Mouse (Mus musculus) limb, embryonic 14.5 days (tissue): ENCODE measurements around the gene Lrrc56. TPM values are rescaled to one million over a fixed set of nuclear protein-coding genes. Genes with fewer than 3 reads are reported as not detected.

Experiments
- ATAC-seq: fragments of 200-750 bp; cut with Nextera tagmentation; 2 replicates; pipeline ENCODE4 v1.8.0; 2017; ENCODE audit warnings: low read depth, moderate number of reproducible peaks, moderate TSS enrichment; ENCODE audit not compliant: low FRiP score
- DNase-seq: peaks from one replicate; pipeline ENCODE4 v3.0.0-alpha.2; 2015; ENCODE audit warnings: low spot score
- H3K27ac ChIP-seq: fragments of 300-500 bp; sonication (generic); replicated peaks from 2 replicates; pipeline ENCODE4 v1.5.1; 2014; ENCODE audit warnings: low read depth, mild to moderate bottlenecking, low read length, moderate library complexity, mixed read lengths
- H3K27me3 ChIP-seq: fragments of 300-500 bp; sonication (generic); 2 replicates; pipeline ENCODE4 v1.6.1; 2014; ENCODE audit warnings: low read length, mixed read lengths; ENCODE audit not compliant: control insufficient read depth, insufficient read depth
- H3K36me3 ChIP-seq: fragments of 300-500 bp; sonication (generic); 2 replicates; pipeline ENCODE4 v1.6.1; 2014; ENCODE audit warnings: mild to moderate bottlenecking, low read length, moderate library complexity, mixed read lengths; ENCODE audit not compliant: control insufficient read depth, insufficient read depth
- H3K4me1 ChIP-seq: fragments of 300-500 bp; sonication (generic); 2 replicates; pipeline ENCODE4 v1.6.1; 2014; ENCODE audit warnings: antibody characterized with exemption, low read length, mixed read lengths; ENCODE audit not compliant: control insufficient read depth, insufficient read depth
- H3K4me2 ChIP-seq: fragments of 300-500 bp; sonication (generic); replicated peaks from 2 replicates; pipeline ENCODE4 v1.6.1; 2014; ENCODE audit warnings: low read depth, mild to moderate bottlenecking, low read length, moderate library complexity; ENCODE audit not compliant: severe bottlenecking
- H3K4me3 ChIP-seq: fragments of 300-500 bp; sonication (generic); replicated peaks from 2 replicates; pipeline ENCODE4 v1.5.1; 2014; ENCODE audit warnings: low read length
- H3K9ac ChIP-seq: fragments of 300-500 bp; sonication (generic); 2 replicates; pipeline ENCODE4 v1.6.1; 2014; ENCODE audit warnings: mild to moderate bottlenecking, low read depth, low read length, moderate library complexity; ENCODE audit not compliant: severe bottlenecking
- H3K9me3 ChIP-seq: fragments of 300-500 bp; sonication (generic); 2 replicates; pipeline ENCODE4 v1.6.1; 2016; ENCODE audit warnings: low read length; ENCODE audit not compliant: control insufficient read depth
- POLR2A ChIP-seq: fragments of 200-500 bp; IDR thresholded peaks from 2 replicates; pipeline ENCODE4 v1.8.0; 2012; ENCODE audit warnings: inconsistent platforms, mild to moderate bottlenecking, moderate library complexity, borderline replicate concordance; ENCODE audit not compliant: insufficient read depth, insufficient read length; ENCODE audit errors: extremely low read depth
- WGBS: fragments of 180-500 bp; shearing (Covaris S2); extraction: QIAGEN DNeasy Blood & Tissue Kit; methylation state at CpG from one replicate; pipeline ENCODE4 v1.1.7; 2014; 5-methylcytosine and 5-hydroxymethylcytosine counted together
- polyA plus RNA-seq, 2 experiments: library from polyadenylated mRNA; depleted of rRNA in 1 of 2; stranded (reverse) in 1 of 2; unstranded in 1 of 2; fragments of >200 nt; fragmentation: Nextera tagmentation in 1 of 2; extraction: Ambion mirVana in 1 of 2; gene quantifications; 2 replicates each; pipeline versions ENCODE4 v1.2.1 to v1.2.3; 2012 to 2014

Lrrc56 gene
- polyA plus RNA-seq, 2 experiments = 5.8 to 14.8 TPM

- no peak overlapping the region for H3K4me3 ChIP-seq
- H3K27me3 ChIP-seq = no peaks in the 10 kb centered on the region
- no peak overlapping the region for H3K9ac ChIP-seq
- no peaks in the 10 kb centered on the region for H3K9me3 ChIP-seq
- 79% methylated on average over 4 of the region's 4 CpGs for WGBS
- no peak overlapping the region for H3K27ac ChIP-seq
- ATAC-seq (no peak), DNase-seq (no peak)
- peaks cover 51% of the 10 kb centered on the region for H3K36me3 ChIP-seq
- H3K4me1 ChIP-seq = no peaks in the 10 kb centered on the region
- TF ChIP-seq POLR2A = no peak
- H3K4me2 ChIP-seq = no peak overlapping the region
These were observed 45.3 kb upstream of the Lrrc56 start for GRCm38 (mm10) chr7:141148639-141149038.

GRCm38 (mm10) chr7:141155362-141155761, 38.6 kb upstream of the Lrrc56 start:
- ATAC-seq (no peak), DNase-seq (no peak)
- Histone ChIP-seq H3K9me3 (no peaks in the 10 kb centered on the region), H3K4me3 (no peak overlapping the region), H3K9ac (no peak overlapping the region), H3K27ac (no peak overlapping the region), H3K36me3 (peaks cover 76% of the 10 kb centered on the region), H3K27me3 (no peaks in the 10 kb centered on the region), H3K4me1 (no peaks in the 10 kb centered on the region), H3K4me2 (no peak overlapping the region)
- no peak for TF ChIP-seq POLR2A
- WGBS = 90% methylated on average over 9 of the region's 9 CpGs

- Histone ChIP-seq H3K4me3 (no peak overlapping the region), H3K27me3 (no peaks in the 10 kb centered on the region), H3K4me1 (peaks cover 10% of the 10 kb centered on the region), H3K9ac (no peak overlapping the region), H3K27ac (no peak overlapping the region), H3K36me3 (peaks cover 65% of the 10 kb centered on the region), H3K9me3 (no peaks in the 10 kb centered on the region), H3K4me2 (no peak overlapping the region)
- 94% methylated on average over 7 of the region's 7 CpGs for WGBS
- DNase-seq (no peak), ATAC-seq (no peak)
- TF ChIP-seq POLR2A = no peak
These were observed 29.6 kb upstream of the Lrrc56 start for GRCm38 (mm10) chr7:141164397-141164796.

GRCm38 (mm10) chr7:141164850-141165249, 29.1 kb upstream of the Lrrc56 start:
- H3K36me3 ChIP-seq = peaks cover 61% of the 10 kb centered on the region
- no peak for ATAC-seq

GRCm38 (mm10) chr7:141167901-141168517, 25.9 kb upstream of the Lrrc56 start:
- H3K9me3 ChIP-seq = no peaks in the 10 kb centered on the region
- no peak for TF ChIP-seq POLR2A
- H3K4me2 ChIP-seq = peak overlapping the region; percentile 74
- peak overlapping the region; percentile 50 for H3K4me3 ChIP-seq
- H3K9ac ChIP-seq = peak overlapping the region; percentile 74
- no peak for ATAC-seq
- peaks cover 12% of the 10 kb centered on the region for H3K4me1 ChIP-seq
- WGBS = 16% methylated on average over 7 of the region's 7 CpGs
- no peak for DNase-seq
- no peaks in the 10 kb centered on the region for H3K27me3 ChIP-seq
- peaks cover 30% of the 10 kb centered on the region for H3K36me3 ChIP-seq
- peak overlapping the region; percentile 55 for H3K27ac ChIP-seq

More at GRCm38 (mm10) chr7:141164850-141165249, 29.1 kb upstream of the Lrrc56 start:
- Histone ChIP-seq H3K27me3 (no peaks in the 10 kb centered on the region), H3K4me3 (no peak overlapping the region), H3K27ac (no peak overlapping the region), H3K9ac (no peak overlapping the region), H3K4me2 (no peak overlapping the region), H3K9me3 (no peaks in the 10 kb centered on the region), H3K4me1 (peaks cover 10% of the 10 kb centered on the region)
- WGBS = 81% methylated on average over 6 of the region's 6 CpGs
- TF ChIP-seq POLR2A = no peak
- DNase-seq = no peak
